Mouse (Mus musculus) Muller cell, postnatal 12 days (primary cell): ENCODE measurements at regions not wholly inside any gene's neighbourhood (a gene's known extent, or its start where the extent isn't known, plus 50 kb on each side); places are given as distances from the start of the nearest gene placed in this dataset.
A peak's percentile ranks its signal among the peaks of the same experiment; 100 is the strongest.

Experiments used
- DNase-seq: peaks from one replicate; pipeline ENCODE4 v3.0.0-alpha.2; 2015; ENCODE audit errors: inconsistent ontology term

GRCm38 (mm10) chr3:52702962-52703361 is 314.1 kb downstream of the Cog6 start:
- DNase-seq, result no peak

- no peak for DNase-seq
Observed at GRCm38 (mm10) chr3:52701601-52702000, 315.4 kb downstream of the Cog6 start.

- no peak for DNase-seq
Observed at GRCm38 (mm10) chr3:52693813-52694212, 323.2 kb downstream of the Cog6 start.

- DNase-seq, result peak; percentile 83
Observed at GRCm38 (mm10) chr3:52685434-52686181, 331.4 kb downstream of the Cog6 start.

- DNase-seq, result no peak
Observed at GRCm38 (mm10) chr3:52680824-52681388, 336.1 kb downstream of the Cog6 start.

- DNase-seq, result peak; percentile 92
Observed at GRCm38 (mm10) chr3:52676886-52677670, 340.0 kb downstream of the Cog6 start.

- no peak for DNase-seq
Observed at GRCm38 (mm10) chr3:52670628-52671028, 346.4 kb downstream of the Cog6 start.

GRCm38 (mm10) chr3:52663161-52663602 is 353.9 kb downstream of the Cog6 start:
- DNase-seq, result peak; percentile 60

- peak; percentile 88 for DNase-seq
Observed at GRCm38 (mm10) chr3:52662164-52662908, 354.7 kb downstream of the Cog6 start.

- DNase-seq, result no peak
Observed at GRCm38 (mm10) chr3:52653006-52653405, 364.0 kb downstream of the Cog6 start.

GRCm38 (mm10) chr3:52652476-52652870 is 364.6 kb downstream of the Cog6 start:
- DNase-seq, result no peak

- DNase-seq, result peak; percentile 28
Observed at GRCm38 (mm10) chr3:52651862-52652475, 365.1 kb downstream of the Cog6 start.

GRCm38 (mm10) chr3:52650071-52650470 is 367.0 kb downstream of the Cog6 start:
- no peak for DNase-seq

GRCm38 (mm10) chr3:52648836-52649500 is 368.1 kb downstream of the Cog6 start:
- no peak for DNase-seq

GRCm38 (mm10) chr3:52647900-52648299 is 369.1 kb downstream of the Cog6 start:
- no peak for DNase-seq

GRCm38 (mm10) chr3:52647161-52647692 is 369.8 kb downstream of the Cog6 start:
- DNase-seq, result no peak

GRCm38 (mm10) chr3:52645156-52645555 is 371.9 kb downstream of the Cog6 start:
- no peak for DNase-seq

- peak; percentile 72 for DNase-seq
Observed at GRCm38 (mm10) chr3:52644178-52645128, 372.6 kb downstream of the Cog6 start.

- DNase-seq, result peak; percentile 19
Observed at GRCm38 (mm10) chr3:52643796-52644177, 373.2 kb downstream of the Cog6 start.
